Mouse (Mus musculus) layer of hippocampus, adult 9-10 months (tissue): ENCODE measurements around the gene Sytl3.
A peak's percentile ranks its signal among the peaks of the same experiment; 100 is the strongest.
"Not testable (repeated sequence)": the region's sequence is repeated elsewhere in the genome, so short reads cannot be mapped to it uniquely, and the experiment has no call there.

Experiments
- DNase-seq: peaks from one replicate; pipeline ENCODE4 v3.0.0; 2022; ENCODE audit warnings: low spot score

The Sytl3 gene

GRCm38 (mm10) chr17:6646841-6647240 lies 12.1 kb upstream of the Sytl3 start:
- DNase-seq = not testable (repeated sequence)

GRCm38 (mm10) chr17:6647452-6647851 lies 11.4 kb upstream of the Sytl3 start:
- not testable (repeated sequence) for DNase-seq

GRCm38 (mm10) chr17:6650904-6651565 lies 7.9 kb upstream of the Sytl3 start:
- DNase-seq = not testable (repeated sequence)

GRCm38 (mm10) chr17:6653341-6653946 lies 5.4 kb upstream of the Sytl3 start:
- not testable (repeated sequence) for DNase-seq

GRCm38 (mm10) chr17:6655087-6655511 lies 3.8 kb upstream of the Sytl3 start:
- DNase-seq = not testable (repeated sequence)

GRCm38 (mm10) chr17:6655567-6656281 lies 3.2 kb upstream of the Sytl3 start, which contains the start of gene Dynlt1f:
Gene Dynlt1f, minus strand, starts transcription at chr17:6655900.
- DNase-seq = peak; percentile 52

- not testable (repeated sequence) for DNase-seq
Measured at GRCm38 (mm10) chr17:6656471-6656870, 2.4 kb upstream of the Sytl3 start.

GRCm38 (mm10) chr17:6660589-6660988 lies 1.7 kb downstream of the Sytl3 start:
- not testable (repeated sequence) for DNase-seq

GRCm38 (mm10) chr17:6661093-6661816 lies 2.4 kb downstream of the Sytl3 start:
- DNase-seq = not testable (repeated sequence)

GRCm38 (mm10) chr17:6662840-6663239 lies 3.9 kb downstream of the Sytl3 start:
- not testable (repeated sequence) for DNase-seq

- DNase-seq = not testable (repeated sequence)
Measured at GRCm38 (mm10) chr17:6665389-6665788, 6.5 kb downstream of the Sytl3 start.

GRCm38 (mm10) chr17:6668522-6668921 lies 9.6 kb downstream of the Sytl3 start:
- not testable (repeated sequence) for DNase-seq

- not testable (repeated sequence) for DNase-seq
Measured at GRCm38 (mm10) chr17:6674297-6674696, 15.4 kb downstream of the Sytl3 start.

- not testable (repeated sequence) for DNase-seq
Measured at GRCm38 (mm10) chr17:6678063-6678462, 19.2 kb downstream of the Sytl3 start.

- not testable (repeated sequence) for DNase-seq
Measured at GRCm38 (mm10) chr17:6681721-6682120, 22.8 kb downstream of the Sytl3 start.

- not testable (repeated sequence) for DNase-seq
Measured at GRCm38 (mm10) chr17:6683702-6684101, 24.8 kb downstream of the Sytl3 start.

GRCm38 (mm10) chr17:6684464-6685287 lies 25.8 kb downstream of the Sytl3 start:
- not testable (repeated sequence) for DNase-seq

GRCm38 (mm10) chr17:6685288-6685818 lies 26.5 kb downstream of the Sytl3 start:
- not testable (repeated sequence) for DNase-seq

GRCm38 (mm10) chr17:6686299-6686971 lies 27.5 kb downstream of the Sytl3 start:
- not testable (repeated sequence) for DNase-seq

- DNase-seq = not testable (repeated sequence)
Measured at GRCm38 (mm10) chr17:6689344-6689743, 30.5 kb downstream of the Sytl3 start.
